Mouse (Mus musculus) cerebellum, postnatal 4 days (tissue): Measurements from ENCODE around the gene Tcap.
A peak's percentile ranks its signal among the peaks of the same experiment; 100 is the strongest.

ENCODE experiments used
- DNase-seq, 2 experiments: peaks; one replicate each; pipeline ENCODE4 v3.0.0; 2022; ENCODE audit warnings: low spot score in 2 of 2, mixed read lengths in 1 of 2

Tcap gene

DNA sequence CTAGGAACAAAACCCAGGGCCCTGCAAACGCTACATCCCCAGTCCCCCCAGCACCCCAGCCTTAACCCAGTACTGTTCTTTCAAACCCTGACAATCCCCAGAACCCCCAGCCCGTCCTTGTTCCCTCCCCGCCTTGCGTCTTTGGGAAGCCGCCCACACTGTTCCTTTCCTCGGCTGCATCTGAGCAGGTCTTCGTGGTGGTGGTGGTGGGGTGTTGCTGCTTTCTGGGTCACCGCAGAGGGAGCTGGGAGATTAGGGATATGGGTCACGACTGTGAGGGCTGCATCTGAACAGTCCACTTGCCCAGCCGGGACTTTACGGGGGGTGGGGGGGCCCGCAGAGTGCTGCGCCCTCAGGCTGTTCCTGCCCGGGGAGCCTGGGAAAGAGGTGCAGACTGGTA, 29.2 kb upstream of the Tcap start:
- DNase-seq = no peak

- peak in 1 of 2 experiments; percentile 53 for DNase-seq
These were observed 27.8 kb upstream of the Tcap start for GRCm38 (mm10) chr11:98355732-98356299.

DNA sequence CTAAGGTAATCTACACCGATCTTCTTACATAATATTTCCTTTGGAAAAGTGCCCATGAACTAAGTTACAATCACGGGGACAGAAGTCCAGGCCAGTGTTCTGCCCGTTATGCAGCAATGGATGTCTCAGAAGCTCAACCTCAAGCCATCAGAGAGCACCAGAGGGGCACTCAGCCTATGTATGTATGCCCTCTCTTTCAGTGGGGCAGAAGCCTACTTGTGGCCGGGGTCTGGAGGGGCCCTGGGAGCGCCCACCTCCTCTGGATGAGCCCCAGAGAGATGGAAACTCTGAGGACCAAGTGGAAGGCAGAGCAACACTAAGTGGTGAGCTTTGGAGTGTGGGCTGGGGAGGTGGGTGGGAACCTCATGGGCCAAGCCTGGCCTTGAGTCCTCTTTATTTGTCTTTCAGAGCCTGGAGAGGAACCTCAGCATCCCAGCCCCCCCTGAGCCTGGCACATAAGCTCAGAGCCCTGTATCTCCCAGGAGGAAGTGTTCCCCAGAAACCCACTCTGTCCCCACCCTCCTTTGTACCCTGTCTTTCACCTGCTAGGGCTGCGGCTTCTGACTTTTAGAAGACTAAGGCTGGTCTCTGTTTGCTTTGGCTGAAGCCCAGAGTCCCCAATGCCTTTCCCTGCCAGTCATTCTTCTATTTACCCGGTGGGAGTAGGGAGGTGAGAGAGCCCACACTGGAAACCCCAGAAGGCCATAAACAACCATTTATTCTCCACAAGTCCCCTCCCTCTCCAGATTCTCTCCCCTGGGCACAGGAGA, 26.8 kb upstream of the Tcap start:
- no peak for DNase-seq

DNA sequence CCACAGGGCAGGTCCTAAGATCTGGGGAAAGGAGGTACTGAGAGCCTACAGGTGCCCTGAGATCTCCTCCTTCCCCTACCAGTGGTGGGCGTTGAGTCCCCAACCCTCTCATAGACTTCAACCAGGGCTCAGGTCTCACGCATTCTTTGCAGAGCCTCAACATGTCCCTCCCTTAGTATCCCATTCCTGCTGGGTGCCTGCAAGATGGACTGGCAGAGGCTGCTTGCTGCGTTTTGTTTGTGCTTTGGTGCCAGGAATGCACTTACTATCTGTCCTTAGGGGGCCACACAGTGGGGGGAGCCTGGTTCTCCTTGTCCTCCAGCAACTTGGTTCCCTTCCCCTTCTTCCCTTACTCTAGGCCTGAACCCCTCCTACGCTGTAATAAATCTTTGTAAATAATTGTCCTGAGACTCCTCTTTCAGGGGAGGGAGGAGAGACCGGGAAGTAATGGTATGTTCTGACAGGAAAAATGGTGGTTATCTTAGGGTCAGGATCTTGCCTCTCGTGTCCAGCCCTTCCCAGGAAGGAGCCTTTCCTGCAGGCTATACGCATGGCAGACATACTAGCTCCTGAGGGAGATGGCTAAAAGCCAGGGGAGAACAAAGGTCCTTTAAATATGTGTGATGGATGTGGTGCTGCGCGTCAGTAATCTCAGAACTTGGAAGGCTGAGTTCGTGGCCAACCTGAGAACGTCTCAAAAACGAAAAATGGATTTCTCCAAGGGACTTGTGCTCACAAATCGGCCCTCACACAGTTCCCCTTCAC, 26.0 kb upstream of the Tcap start:
- no peak for DNase-seq

- peak; percentile 75 to 87 for DNase-seq
These were observed 25.2 kb upstream of the Tcap start, which contains the start of gene Stard3 for GRCm38 (mm10) chr11:98358161-98359083. Gene Stard3 (plus strand): TSS chr11:98358368.

GRCm38 (mm10) chr11:98360866-98361521, 22.6 kb upstream of the Tcap start:
- no peak for DNase-seq

GRCm38 (mm10) chr11:98363817-98364216, 19.8 kb upstream of the Tcap start:
- no peak for DNase-seq

GRCm38 (mm10) chr11:98364410-98364809, 19.2 kb upstream of the Tcap start:
- no peak for DNase-seq

DNA sequence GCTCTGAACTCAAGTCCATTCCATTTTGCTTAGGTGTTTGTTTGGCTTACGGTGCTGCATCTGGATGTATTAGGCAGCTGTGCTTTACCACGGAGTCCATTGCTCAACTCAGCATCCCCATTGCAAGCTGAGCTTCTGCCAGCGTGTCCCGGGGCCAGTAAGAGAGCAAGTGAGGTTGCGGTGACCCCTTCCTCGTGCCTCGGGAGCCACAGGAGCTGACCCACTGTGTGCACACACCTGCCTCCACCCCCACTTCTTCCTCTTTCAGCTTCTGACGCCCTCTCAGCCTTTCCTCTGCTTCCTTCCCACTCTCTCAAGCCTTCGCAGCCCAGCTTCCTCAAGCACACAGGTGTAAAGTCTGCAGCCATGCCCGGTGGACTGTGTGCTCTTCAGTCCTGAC, 17.3 kb upstream of the Tcap start:
- no peak for DNase-seq

GRCm38 (mm10) chr11:98367171-98367862, 16.3 kb upstream of the Tcap start:
- no peak for DNase-seq

DNA sequence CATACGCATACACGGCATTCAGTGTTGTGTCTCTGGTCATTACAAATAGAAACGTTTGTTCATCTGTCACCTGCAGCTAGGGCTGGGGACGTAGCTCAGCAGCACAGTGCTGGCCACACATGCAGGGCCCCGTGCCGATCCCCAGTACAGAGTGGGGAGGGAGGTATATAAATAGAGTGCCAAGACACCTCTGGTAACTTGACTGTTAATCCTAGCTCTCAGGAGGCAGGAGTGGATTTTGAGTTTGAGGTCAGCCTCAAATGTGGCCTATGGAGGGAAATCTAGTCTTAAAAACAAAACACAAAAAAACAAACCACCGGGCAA, 15.8 kb upstream of the Tcap start:
- no peak for DNase-seq

DNA sequence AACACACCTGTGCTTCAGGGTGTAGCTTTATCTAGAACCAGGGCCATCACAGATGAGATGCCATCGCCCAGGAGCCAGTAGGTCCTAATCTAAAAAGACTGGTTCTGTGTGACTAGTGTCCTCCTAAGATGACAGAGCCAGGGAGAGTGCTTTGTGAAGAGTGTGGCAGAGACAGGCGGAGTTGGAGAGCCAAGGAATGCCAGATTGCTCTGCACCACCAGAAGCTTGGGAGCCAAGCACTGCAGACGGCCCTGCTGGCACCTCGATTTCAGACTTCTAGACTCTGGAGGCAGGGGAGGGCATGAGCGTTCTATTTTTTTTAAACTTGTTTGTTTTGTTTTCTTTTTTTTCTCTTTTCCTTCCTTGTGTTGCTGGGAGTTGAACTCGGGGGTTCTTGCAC, 14.3 kb upstream of the Tcap start:
- no peak for DNase-seq

GRCm38 (mm10) chr11:98370588-98370987, 13.0 kb upstream of the Tcap start:
- no peak for DNase-seq

DNA sequence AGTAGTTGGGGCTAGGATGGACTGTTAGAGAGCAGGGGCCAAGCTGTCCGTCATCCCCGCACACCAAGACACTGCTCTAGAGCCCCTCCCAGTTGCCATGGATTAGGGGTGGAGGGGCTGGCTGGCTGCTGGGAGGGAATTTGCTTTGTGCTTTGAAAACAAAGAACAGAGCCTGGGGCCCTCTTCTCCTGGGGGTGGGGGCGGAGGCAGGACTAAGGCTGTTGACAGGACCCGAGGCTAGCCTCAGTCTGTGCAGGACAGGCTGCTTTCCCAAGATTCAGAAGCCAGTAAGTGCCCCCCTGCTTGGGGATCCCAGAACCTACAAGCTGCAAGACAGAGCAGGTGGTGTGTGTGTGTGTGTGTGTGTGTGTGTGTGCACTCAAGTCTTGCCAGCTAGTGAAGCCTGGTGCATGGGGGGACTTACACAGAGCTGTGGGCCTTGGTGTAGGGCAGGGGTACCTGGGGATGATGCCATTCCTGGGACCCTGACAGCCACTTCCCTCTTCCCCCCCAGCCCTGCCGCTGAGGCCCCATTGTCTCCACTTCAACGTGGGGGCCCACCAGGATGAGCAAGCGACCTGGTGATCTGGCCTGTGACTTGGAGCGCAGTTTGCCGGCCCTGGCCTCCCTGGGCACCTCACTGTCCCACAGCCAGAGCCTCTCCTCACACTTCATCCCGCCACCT, 11.9 kb upstream of the Tcap start:
- no peak for DNase-seq

DNA sequence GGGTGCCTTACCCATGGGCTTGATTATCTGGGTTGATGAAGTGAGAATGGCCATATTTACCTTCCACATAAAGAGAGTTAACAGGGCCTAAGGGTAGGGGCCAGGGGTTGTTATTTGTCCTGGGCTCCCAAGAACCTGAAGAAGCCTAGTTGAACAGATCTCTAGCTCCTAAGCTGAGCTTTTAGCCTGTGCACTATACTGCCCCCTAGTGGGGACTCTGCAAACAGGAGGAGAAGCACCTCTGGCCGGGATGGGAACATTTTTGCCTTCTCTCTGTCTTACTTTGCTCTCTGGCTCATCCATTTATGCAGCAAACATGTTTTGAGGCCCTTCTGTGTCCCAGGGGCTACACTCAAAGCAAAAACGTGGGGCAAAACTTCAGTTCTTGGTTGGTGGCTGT, 11.2 kb upstream of the Tcap start:
- DNase-seq = peak in 1 of 2 experiments; percentile 61

DNA sequence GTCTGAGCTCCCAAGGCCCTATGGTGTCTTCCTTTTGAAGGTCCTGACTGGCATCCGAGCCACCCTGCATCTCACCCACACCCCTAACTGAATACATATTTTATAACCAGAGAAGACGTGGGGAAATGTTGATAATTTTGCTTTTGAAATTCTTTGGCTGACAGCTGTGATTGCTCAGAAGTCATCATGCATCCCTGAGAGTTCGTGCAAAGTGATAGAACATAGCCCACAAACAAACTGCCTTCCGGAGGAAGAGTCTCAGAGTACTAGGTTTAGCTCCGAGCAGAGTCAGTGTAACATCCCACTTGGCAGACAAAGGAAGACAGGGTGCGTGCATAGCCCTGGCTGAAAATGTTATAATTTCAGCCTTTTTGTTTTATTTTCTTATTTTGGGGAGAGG, 10.4 kb upstream of the Tcap start:
- no peak for DNase-seq

GRCm38 (mm10) chr11:98374266-98374665, 9.3 kb upstream of the Tcap start:
- DNase-seq = no peak

GRCm38 (mm10) chr11:98376756-98377155, 6.9 kb upstream of the Tcap start:
- no peak for DNase-seq

DNA sequence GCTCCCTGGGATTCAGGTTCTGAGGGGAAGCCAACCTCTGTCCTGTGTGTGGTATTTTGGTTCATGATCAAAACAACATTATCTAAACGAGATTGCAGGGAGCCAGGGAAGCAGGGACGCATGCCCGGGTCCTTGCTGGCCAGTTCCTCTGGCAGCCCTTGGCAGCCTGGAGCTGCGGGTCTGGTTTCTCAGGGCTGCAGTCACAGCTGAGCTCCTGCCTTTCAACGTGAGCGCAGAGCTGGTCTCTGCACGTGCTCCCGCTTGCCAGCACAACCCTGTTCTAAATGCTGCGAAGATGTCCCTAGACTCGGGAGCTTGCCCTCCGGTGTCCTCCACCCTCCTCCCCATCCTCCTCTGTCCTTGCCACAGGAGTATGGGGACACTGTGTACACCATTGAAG, 5.8 kb upstream of the Tcap start:
- DNase-seq = no peak

DNA sequence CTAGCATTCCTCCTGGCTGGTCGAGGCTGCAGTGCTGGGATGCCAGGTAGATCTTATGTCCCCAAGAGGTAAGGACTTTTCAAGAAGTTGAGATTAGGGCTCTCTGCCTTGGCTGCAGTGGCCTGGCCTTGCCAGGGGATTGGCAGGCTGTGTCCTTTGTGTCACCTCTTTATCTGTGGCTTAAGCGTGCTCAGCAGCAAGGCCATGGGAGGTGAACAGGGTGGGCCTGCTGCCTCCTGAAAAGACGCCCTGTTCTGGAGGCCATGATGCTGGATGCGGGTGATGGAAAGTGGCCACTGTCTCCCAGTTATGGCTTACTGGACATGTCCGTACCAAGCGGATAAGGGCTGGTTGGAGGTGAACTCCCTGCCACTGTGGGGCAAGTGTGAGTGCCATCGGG, 4.2 kb upstream of the Tcap start:
- DNase-seq = no peak
